Mouse (Mus musculus) left cerebral cortex, adult 2 months (tissue): ENCODE results near the gene Ppp1ca. TPM values are rescaled to one million over a fixed set of nuclear protein-coding genes. Genes with fewer than 3 reads are reported as not detected.

ENCODE experiments used
- DNase-seq, 2 experiments: peaks; one replicate each; pipeline ENCODE4 v3.0.0; 2021 to 2022; ENCODE audit warnings: low spot score in 2 of 2, mixed read lengths in 1 of 2; ENCODE audit errors: extremely low spot score in 1 of 2
- H3K27ac ChIP-seq: fragments of 200-600 bp; 2 replicates; pipeline ENCODE4 v1.8.1; 2022
- H3K4me3 ChIP-seq: fragments of 200-600 bp; 2 replicates; pipeline ENCODE4 v1.8.1; 2022
- CTCF ChIP-seq: fragments of 200-600 bp; IDR thresholded peaks from 2 replicates; pipeline ENCODE4 v1.8.1; 2022; ENCODE audit warnings: antibody characterized with exemption, mild to moderate bottlenecking, moderate library complexity
- intact Hi-C: fragments of 180-260 bp; cut with DNase I; formaldehyde crosslinking; loops from one replicate; pipeline ENCODE4 v1.15.1; 2025
- long read RNA-seq, 2 experiments: library from polyadenylated mRNA; stranded (forward); transcript quantifications; one replicate each; pipeline ENCODE4 v2.0.0; 2021; ENCODE audit warnings: borderline mapping rate in 2 of 2
- total RNA-seq, 2 experiments: library from RNA; stranded (reverse); gene quantifications; 2 replicates each; pipeline ENCODE4 v1.2.3; 2021

The Ppp1ca gene
- total RNA-seq = 100 to 1,000 TPM; 293 to 306 TPM
- long read RNA-seq, experiment 1, transcript Ppp1ca-201 (7 exons, 1,473 nt) = major isoform, 232 of 253 reads
- long read RNA-seq, experiment 1, partial matches to known transcripts = 6 of 253 reads
- long read RNA-seq, experiment 1, other reads (novel, unspliced or antisense) = 11 of 253 reads
- long read RNA-seq, experiment 2, transcript Ppp1ca-201 (7 exons, 1,473 nt) = major isoform, 148 of 170 reads
- long read RNA-seq, experiment 2, partial matches to known transcripts = 11 of 170 reads
- long read RNA-seq, experiment 2, other reads (novel, unspliced or antisense) = 9 of 170 reads

GRCm38 (mm10) chr19:4191528-4192250 lies at the start of gene Ppp1ca:
Gene Ppp1ca (plus strand): TSS chr19:4192065.
- peak; percentile 92 to 96 for DNase-seq
- intact Hi-C loops = loop anchor here (1.0 kb wide), 1 partner anchor 22 kb away; no protein-coding TSS in a partner anchor
- Histone ChIP-seq H3K4me3 (peak within 1 kb of the TSS; percentile 97), H3K27ac (peak within 1 kb of the TSS; percentile 98)
- TF ChIP-seq CTCF = peak; percentile 81

- H3K4me3 ChIP-seq = no peak overlapping the region
- H3K27ac ChIP-seq = no peak overlapping the region
- intact Hi-C loops = no loop called here
- TF ChIP-seq CTCF = no peak
- DNase-seq = no peak
These were observed 49.3 kb upstream of the Ppp1ca start for GRCm38 (mm10) chr19:4142416-4143173.

- H3K27ac ChIP-seq = no peak within 1 kb of the TSS
- TF ChIP-seq CTCF = no peak
These were observed 48.1 kb upstream of the Ppp1ca start, which contains the start of gene Cabp4 for GRCm38 (mm10) chr19:4143759-4144268. Gene Cabp4 (minus strand): TSS chr19:4144033.

DNA sequence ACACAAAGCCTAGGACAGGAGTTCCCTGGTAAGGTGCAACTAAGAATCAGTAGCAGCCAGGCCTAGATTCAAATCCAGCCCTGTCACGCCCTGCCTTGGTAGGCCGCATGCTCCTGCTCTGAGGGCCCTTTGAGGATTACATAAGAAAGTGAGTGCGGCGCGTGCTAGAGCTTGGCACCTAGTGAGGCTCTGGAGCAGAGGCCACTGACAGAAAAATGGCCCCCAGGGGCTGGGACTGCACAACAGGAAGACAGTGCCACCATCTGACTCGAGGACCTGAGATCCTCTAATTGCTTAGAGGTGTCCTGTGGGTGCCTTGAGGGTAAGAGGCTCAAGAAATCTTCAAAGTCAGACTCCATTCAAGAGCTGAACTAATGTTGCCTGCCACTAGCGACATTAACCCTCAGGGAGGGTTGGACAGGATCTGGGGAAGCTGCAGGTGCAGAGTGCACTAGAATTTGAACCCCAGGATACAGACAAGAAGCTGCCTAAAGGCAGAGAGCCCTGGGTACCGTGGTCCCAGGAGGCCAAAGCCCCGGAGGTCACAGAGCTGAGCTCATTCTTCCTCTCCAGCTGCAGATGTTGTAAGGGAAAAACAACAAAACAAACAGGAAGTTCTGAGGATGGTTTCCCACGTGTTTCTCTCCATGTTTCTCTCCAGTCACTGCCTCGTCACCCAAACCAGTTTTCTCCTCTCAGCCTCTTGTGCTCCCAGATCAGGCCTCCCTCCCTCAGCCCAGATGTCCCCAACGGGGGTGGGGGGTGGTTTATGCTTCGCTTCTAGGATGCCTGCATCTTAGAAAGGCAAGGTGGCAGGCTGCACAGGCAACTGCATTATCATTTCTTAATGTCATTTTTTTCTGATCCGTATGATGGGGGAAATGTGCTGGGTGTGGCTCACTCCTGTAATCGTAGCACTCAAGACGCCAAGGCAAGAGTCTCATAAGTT lies 47.0 kb upstream of the Ppp1ca start:
- no peak for DNase-seq
- no peak for TF ChIP-seq CTCF

More at GRCm38 (mm10) chr19:4143759-4144268, 48.1 kb upstream of the Ppp1ca start, which contains the start of gene Cabp4:
- H3K4me3 ChIP-seq = no peak within 1 kb of the TSS
- no peak for DNase-seq
- intact Hi-C loops = no loop called here

DNA sequence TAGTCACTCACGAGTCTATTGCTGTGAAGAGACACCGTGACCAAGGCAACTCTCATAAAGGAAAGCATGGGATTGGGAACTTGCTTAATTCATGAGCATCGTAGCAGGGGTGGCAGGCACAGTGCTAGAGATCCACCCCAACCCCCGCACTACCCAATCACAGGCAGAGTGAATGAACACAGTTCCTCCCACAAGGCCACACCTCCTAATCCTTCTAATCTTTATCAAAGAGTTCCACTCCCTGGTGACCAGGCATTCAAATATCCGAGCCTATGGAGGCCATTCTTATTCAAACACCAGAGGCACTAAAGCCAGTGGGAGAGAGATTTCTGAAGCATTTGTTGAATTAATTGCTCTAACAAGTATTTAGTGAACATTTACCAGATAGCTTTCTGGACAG lies 45.9 kb upstream of the Ppp1ca start:
- Histone ChIP-seq H3K27ac (no peak overlapping the region), H3K4me3 (no peak overlapping the region)
- DNase-seq = no peak
- intact Hi-C loops = no loop called here
- no peak for TF ChIP-seq CTCF

More for the DNA sequence above, 47.0 kb upstream of the Ppp1ca start:
- H3K27ac ChIP-seq = no peak overlapping the region
- intact Hi-C loops = no loop called here
- H3K4me3 ChIP-seq = no peak overlapping the region

GRCm38 (mm10) chr19:4146366-4147021 lies 45.4 kb upstream of the Ppp1ca start:
- intact Hi-C loops = no loop called here
- TF ChIP-seq CTCF = no peak
- H3K4me3 ChIP-seq = no peak overlapping the region
- H3K27ac ChIP-seq = no peak overlapping the region
- DNase-seq = no peak

DNA sequence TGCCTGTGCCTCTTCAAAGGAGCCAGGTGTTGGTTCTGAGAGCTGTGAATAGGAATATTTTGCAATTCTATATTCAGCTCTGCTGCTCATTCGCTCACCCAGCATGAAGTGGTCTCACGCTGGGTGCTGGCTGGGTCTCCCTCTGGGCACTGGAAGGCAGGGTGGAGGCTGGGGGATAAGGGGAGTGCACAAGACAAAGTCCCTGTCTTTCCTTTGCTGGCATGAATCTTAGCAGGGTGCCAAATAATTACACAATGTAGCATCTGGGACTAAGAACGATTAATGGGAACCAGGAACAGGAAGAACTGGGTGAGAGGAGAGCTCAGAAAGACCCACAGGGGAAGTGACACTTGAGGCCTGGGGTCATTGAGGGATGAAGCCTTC lies 44.9 kb upstream of the Ppp1ca start:
- Histone ChIP-seq H3K4me3 (no peak overlapping the region), H3K27ac (no peak overlapping the region)
- intact Hi-C loops = no loop called here
- TF ChIP-seq CTCF = no peak
- DNase-seq = no peak

GRCm38 (mm10) chr19:4147782-4148490 lies 43.9 kb upstream of the Ppp1ca start:
- intact Hi-C loops = no loop called here
- no peak for TF ChIP-seq CTCF
- DNase-seq = no peak
- Histone ChIP-seq H3K4me3 (peak overlapping the region; percentile 60), H3K27ac (peak overlapping the region; percentile 89)

- DNase-seq = peak; percentile 94 to 95
- intact Hi-C loops = no loop called here
- Histone ChIP-seq H3K27ac (peak within 1 kb of the TSS; percentile 89), H3K4me3 (peak within 1 kb of the TSS; percentile 60)
- no peak for TF ChIP-seq CTCF
These were observed 43.4 kb upstream of the Ppp1ca start, which contains the start of gene Coro1b for GRCm38 (mm10) chr19:4148491-4148806. Gene Coro1b (plus strand): TSS chr19:4148619.

DNA sequence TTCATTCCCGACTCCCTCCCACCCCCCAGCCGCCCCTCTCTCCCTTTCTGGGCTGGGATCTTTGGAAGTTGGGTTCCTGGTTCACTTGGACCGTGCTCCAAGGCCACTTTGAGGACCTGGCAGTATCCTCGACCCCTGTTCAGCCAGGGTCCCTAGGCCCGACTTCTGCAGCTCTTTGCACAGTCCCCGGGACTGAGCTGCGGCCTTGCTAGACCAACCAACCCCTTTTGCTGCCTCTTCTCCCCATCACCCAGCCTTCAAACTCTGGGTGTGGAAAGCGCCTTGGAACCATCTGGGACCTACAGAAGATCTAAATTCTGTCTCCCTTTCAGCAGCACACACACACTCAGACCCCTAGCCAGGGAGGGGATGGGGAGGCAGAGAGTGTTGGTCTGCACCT lies 43.0 kb upstream of the Ppp1ca start:
- Histone ChIP-seq H3K27ac (peak overlapping the region; percentile 89), H3K4me3 (peak overlapping the region; percentile 60)
- TF ChIP-seq CTCF = no peak
- no peak for DNase-seq
- intact Hi-C loops = no loop called here
